Mouse (Mus musculus) CH12.LX (cell line): Measurements from ENCODE around the gene Spata7.

Experiments used
- EP300 ChIP-seq: IDR thresholded peaks from 2 replicates; pipeline ENCODE4 v1.6.1; 2011; ENCODE audit warnings: low read length, improper control_type of control experiment
- NELFE ChIP-seq: IDR thresholded peaks from 2 replicates; pipeline ENCODE4 v1.6.1; 2011; ENCODE audit warnings: low read depth, low read length, improper control_type of control experiment
- TCF12 ChIP-seq: IDR thresholded peaks from 2 replicates; pipeline ENCODE4 v1.6.1; 2014; ENCODE audit warnings: low read depth, mild to moderate bottlenecking, inconsistent platforms, low read length, improper control_type of control experiment

DNA sequence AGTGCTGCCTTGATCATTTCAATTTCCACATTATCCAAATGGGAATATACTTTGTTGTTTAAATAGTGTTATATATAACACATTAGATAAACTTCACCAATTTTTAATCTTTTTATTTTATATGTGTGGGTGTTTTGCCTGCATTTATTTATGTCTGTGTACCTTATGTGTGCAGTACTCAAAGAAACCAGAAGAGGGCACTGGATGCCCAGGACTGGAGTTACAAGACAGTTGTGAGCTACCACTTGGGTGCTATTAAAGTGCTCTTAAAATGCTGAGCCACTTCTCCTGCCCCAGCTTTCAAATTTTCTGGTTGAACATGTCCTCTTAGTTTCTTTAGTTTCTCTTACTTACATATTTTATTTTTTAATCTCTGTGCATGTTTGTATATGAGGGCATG is 16.9 kb downstream of the Spata7 start:
- TF ChIP-seq NELFE: no peak
- TF ChIP-seq EP300: no peak
- no peak for TF ChIP-seq TCF12
